Mouse (Mus musculus): ENCODE data around the gene Abcd1. TPM values are rescaled to one million over a fixed set of nuclear protein-coding genes. Genes with fewer than 3 reads are reported as not detected.

Abcd1 gene
- polyA plus RNA-seq, 1 experiment = 14.9 TPM

GRCm38 (mm10) chrX:73700472-73700871 is 15.9 kb upstream of the Abcd1 start:
- Histone ChIP-seq H3K4me2 (ENCODE audit: low read depth) (no peak overlapping the region), H3K4me3 (no peak overlapping the region), H3ac (ENCODE audit: control insufficient read depth, insufficient read length) (no peak overlapping the region), H3K79me2 (ENCODE audit: control insufficient read depth, insufficient read depth) (no peaks in the 10 kb centered on the region), H3K27me3 (ENCODE audit: control insufficient read depth, insufficient read depth, insufficient read length) (no peaks in the 10 kb centered on the region), H3K36me3 (ENCODE audit: control insufficient read depth, insufficient read depth) (no peaks in the 10 kb centered on the region)
- TF ChIP-seq TCF12 (IDR thresholded peaks at IDR 0.05; ENCODE audit: insufficient read depth, poor library complexity, severe bottlenecking) (no peak), TCF3 (IDR thresholded peaks at IDR 0.05; ENCODE audit: insufficient read length, low read depth) (no peak), POLR2AphosphoS2 (IDR thresholded peaks at IDR 0.05; ENCODE audit: insufficient read length, low read depth) (no peak), POLR2A (IDR thresholded peaks at IDR 0.05; ENCODE audit: insufficient read length, low read depth) (no peak), MAX (IDR thresholded peaks at IDR 0.05; ENCODE audit: low read depth) (no peak), REST (IDR thresholded peaks at IDR 0.05; ENCODE audit: insufficient read depth, insufficient read length) (no peak), USF1 (IDR thresholded peaks at IDR 0.05; ENCODE audit: low read depth) (no peak), CEBPB (IDR thresholded peaks at IDR 0.05; ENCODE audit: insufficient read depth, poor library complexity, severe bottlenecking) (peak; percentile 58), MYOG (IDR thresholded peaks at IDR 0.05; ENCODE audit: control insufficient read depth in 1 of 3, insufficient read depth in 1 of 3, insufficient read length in 2 of 3, low read depth in 2 of 3) (no peak)

- Histone ChIP-seq H3K4me3 (peak overlapping the region; percentile 51), H3ac (ENCODE audit: control insufficient read depth, insufficient read length) (peak overlapping the region; percentile 45), H3K36me3 (ENCODE audit: control insufficient read depth, insufficient read depth) (peaks cover 9% of the 10 kb centered on the region), H3K4me2 (ENCODE audit: low read depth) (peak overlapping the region; percentile 70), H3K27me3 (ENCODE audit: control insufficient read depth, insufficient read depth, insufficient read length) (no peaks in the 10 kb centered on the region), H3K79me2 (ENCODE audit: control insufficient read depth, insufficient read depth) (peaks cover 12% of the 10 kb centered on the region)
- TF ChIP-seq E2F4 (IDR thresholded peaks at IDR 0.05; ENCODE audit: insufficient read depth) = no peak
- no peak for TF ChIP-seq CEBPB (IDR thresholded peaks at IDR 0.05; ENCODE audit: insufficient read depth, poor library complexity, severe bottlenecking)
- TF ChIP-seq MAX (IDR thresholded peaks at IDR 0.05; ENCODE audit: low read depth) = no peak
- no peak for TF ChIP-seq SRF (IDR thresholded peaks at IDR 0.05; ENCODE audit: control insufficient read depth, insufficient read length, low read depth)
- no peak for TF ChIP-seq TCF12 (IDR thresholded peaks at IDR 0.05; ENCODE audit: insufficient read depth, poor library complexity, severe bottlenecking)
- no peak for TF ChIP-seq POLR2AphosphoS2 (IDR thresholded peaks at IDR 0.05; ENCODE audit: insufficient read length, low read depth)
- no peak for TF ChIP-seq USF1 (IDR thresholded peaks at IDR 0.05; ENCODE audit: low read depth)
- no peak for TF ChIP-seq MYOG (IDR thresholded peaks at IDR 0.05; ENCODE audit: control insufficient read depth in 1 of 3, insufficient read depth in 1 of 3, insufficient read length in 2 of 3, low read depth in 2 of 3)
- no peak for TF ChIP-seq TCF3 (IDR thresholded peaks at IDR 0.05; ENCODE audit: insufficient read length, low read depth)
- no peak for TF ChIP-seq MYOD1 (IDR thresholded peaks at IDR 0.05; ENCODE audit: control insufficient read depth in 1 of 3, insufficient read length in 2 of 3, low read depth in 2 of 3)
- no peak for TF ChIP-seq POLR2A (IDR thresholded peaks at IDR 0.05; ENCODE audit: insufficient read length, low read depth)
- TF ChIP-seq REST (IDR thresholded peaks at IDR 0.05; ENCODE audit: insufficient read depth, insufficient read length) = no peak
These were observed 805 bp upstream of the Abcd1 start for GRCm38 (mm10) chrX:73715476-73716108.

- peaks cover 12% of the 10 kb centered on the region for H3K79me2 ChIP-seq (ENCODE audit: control insufficient read depth, insufficient read depth)
- H3K36me3 ChIP-seq (ENCODE audit: control insufficient read depth, insufficient read depth) = peaks cover 9% of the 10 kb centered on the region
- TF ChIP-seq CEBPB (IDR thresholded peaks at IDR 0.05; ENCODE audit: insufficient read depth, poor library complexity, severe bottlenecking) = no peak
- TF ChIP-seq TCF12 (IDR thresholded peaks at IDR 0.05; ENCODE audit: insufficient read depth, poor library complexity, severe bottlenecking) = no peak
- no peak for TF ChIP-seq POLR2AphosphoS2 (IDR thresholded peaks at IDR 0.05; ENCODE audit: insufficient read length, low read depth)
- TF ChIP-seq USF1 (IDR thresholded peaks at IDR 0.05; ENCODE audit: low read depth) = no peak
- no peak for TF ChIP-seq POLR2A (IDR thresholded peaks at IDR 0.05; ENCODE audit: insufficient read length, low read depth)
- TF ChIP-seq MYOG (IDR thresholded peaks at IDR 0.05; ENCODE audit: control insufficient read depth in 1 of 3, insufficient read depth in 1 of 3, insufficient read length in 2 of 3, low read depth in 2 of 3) = no peak
- no peak for TF ChIP-seq MYOD1 (IDR thresholded peaks at IDR 0.05; ENCODE audit: control insufficient read depth in 1 of 3, insufficient read length in 2 of 3, low read depth in 2 of 3)
- TF ChIP-seq E2F4 (IDR thresholded peaks at IDR 0.05; ENCODE audit: insufficient read depth) = no peak
- no peak for TF ChIP-seq MAX (IDR thresholded peaks at IDR 0.05; ENCODE audit: low read depth)
- no peak for TF ChIP-seq SRF (IDR thresholded peaks at IDR 0.05; ENCODE audit: control insufficient read depth, insufficient read length, low read depth)
- no peak for TF ChIP-seq TCF3 (IDR thresholded peaks at IDR 0.05; ENCODE audit: insufficient read length, low read depth)
- TF ChIP-seq REST (IDR thresholded peaks at IDR 0.05; ENCODE audit: insufficient read depth, insufficient read length) = no peak
- H3K4me2 ChIP-seq (ENCODE audit: low read depth) = peak overlapping the region; percentile 79
- no peaks in the 10 kb centered on the region for H3K27me3 ChIP-seq (ENCODE audit: control insufficient read depth, insufficient read depth, insufficient read length)
- H3ac ChIP-seq (ENCODE audit: control insufficient read depth, insufficient read length) = peak overlapping the region; percentile 45
- peak overlapping the region; percentile 51 for H3K4me3 ChIP-seq
These were observed 530 bp downstream of the Abcd1 start for GRCm38 (mm10) chrX:73716709-73717545.

GRCm38 (mm10) chrX:73717667-73718066 is 1.3 kb downstream of the Abcd1 start:
- Histone ChIP-seq H3K4me3 (peak overlapping the region; percentile 51), H3K4me2 (ENCODE audit: low read depth) (peak overlapping the region; percentile 79), H3K36me3 (ENCODE audit: control insufficient read depth, insufficient read depth) (peaks cover 4% of the 10 kb centered on the region), H3K79me2 (ENCODE audit: control insufficient read depth, insufficient read depth) (peaks cover 12% of the 10 kb centered on the region), H3K27me3 (ENCODE audit: control insufficient read depth, insufficient read depth, insufficient read length) (no peaks in the 10 kb centered on the region), H3ac (ENCODE audit: control insufficient read depth, insufficient read length) (no peak overlapping the region)
- TF ChIP-seq MYOD1 (IDR thresholded peaks at IDR 0.05; ENCODE audit: control insufficient read depth in 1 of 3, insufficient read length in 2 of 3, low read depth in 2 of 3) = no peak
- TF ChIP-seq E2F4 (IDR thresholded peaks at IDR 0.05; ENCODE audit: insufficient read depth) = no peak
- TF ChIP-seq MAX (IDR thresholded peaks at IDR 0.05; ENCODE audit: low read depth) = no peak
- no peak for TF ChIP-seq CEBPB (IDR thresholded peaks at IDR 0.05; ENCODE audit: insufficient read depth, poor library complexity, severe bottlenecking)
- no peak for TF ChIP-seq SRF (IDR thresholded peaks at IDR 0.05; ENCODE audit: control insufficient read depth, insufficient read length, low read depth)
- no peak for TF ChIP-seq POLR2AphosphoS2 (IDR thresholded peaks at IDR 0.05; ENCODE audit: insufficient read length, low read depth)
- TF ChIP-seq MYOG (IDR thresholded peaks at IDR 0.05; ENCODE audit: control insufficient read depth in 1 of 3, insufficient read depth in 1 of 3, insufficient read length in 2 of 3, low read depth in 2 of 3) = no peak
- no peak for TF ChIP-seq TCF3 (IDR thresholded peaks at IDR 0.05; ENCODE audit: insufficient read length, low read depth)
- no peak for TF ChIP-seq REST (IDR thresholded peaks at IDR 0.05; ENCODE audit: insufficient read depth, insufficient read length)
- no peak for TF ChIP-seq USF1 (IDR thresholded peaks at IDR 0.05; ENCODE audit: low read depth)
- no peak for TF ChIP-seq TCF12 (IDR thresholded peaks at IDR 0.05; ENCODE audit: insufficient read depth, poor library complexity, severe bottlenecking)
- TF ChIP-seq POLR2A (IDR thresholded peaks at IDR 0.05; ENCODE audit: insufficient read length, low read depth) = no peak
